Mouse (Mus musculus): ENCODE results near the gene Mucl3. TPM values are rescaled to one million over a fixed set of nuclear protein-coding genes. Genes with fewer than 3 reads are reported as not detected.

Mucl3 gene
- not detected for total RNA-seq (2023)

DNA sequence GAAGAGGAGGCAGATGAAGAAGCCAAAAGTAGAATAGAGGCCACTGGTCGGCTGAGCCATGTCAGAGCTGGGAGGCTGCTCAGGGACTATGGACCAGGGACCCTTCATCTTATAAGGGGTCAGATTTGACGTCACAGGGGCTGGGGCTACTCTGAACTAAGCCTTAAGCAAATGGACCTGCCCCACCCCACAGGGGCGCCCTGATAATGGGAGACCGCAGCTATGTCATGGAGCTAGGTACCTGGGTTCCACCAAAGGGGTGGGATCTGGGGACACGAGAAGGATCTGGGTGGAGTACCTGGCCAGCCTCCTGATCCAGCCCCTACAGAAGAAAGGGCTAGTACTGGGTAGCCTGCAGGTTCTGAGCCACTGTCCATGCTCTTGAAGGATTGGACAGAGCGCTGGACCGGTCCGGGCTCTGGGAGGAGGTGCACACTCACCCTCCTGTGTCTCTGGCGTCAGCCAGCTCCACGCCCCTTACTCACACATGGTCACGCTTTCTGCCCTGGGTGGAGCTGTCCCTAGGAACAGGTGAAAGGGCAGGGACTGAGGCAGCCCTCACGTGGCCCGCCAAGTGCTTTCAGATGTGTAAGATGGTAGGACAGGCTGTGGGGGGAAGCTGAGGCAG is at the start of gene Mucl3:
Gene Mucl3, minus strand, starts transcription at position 87 of the 628 bp plus-strand sequence.

DNA sequence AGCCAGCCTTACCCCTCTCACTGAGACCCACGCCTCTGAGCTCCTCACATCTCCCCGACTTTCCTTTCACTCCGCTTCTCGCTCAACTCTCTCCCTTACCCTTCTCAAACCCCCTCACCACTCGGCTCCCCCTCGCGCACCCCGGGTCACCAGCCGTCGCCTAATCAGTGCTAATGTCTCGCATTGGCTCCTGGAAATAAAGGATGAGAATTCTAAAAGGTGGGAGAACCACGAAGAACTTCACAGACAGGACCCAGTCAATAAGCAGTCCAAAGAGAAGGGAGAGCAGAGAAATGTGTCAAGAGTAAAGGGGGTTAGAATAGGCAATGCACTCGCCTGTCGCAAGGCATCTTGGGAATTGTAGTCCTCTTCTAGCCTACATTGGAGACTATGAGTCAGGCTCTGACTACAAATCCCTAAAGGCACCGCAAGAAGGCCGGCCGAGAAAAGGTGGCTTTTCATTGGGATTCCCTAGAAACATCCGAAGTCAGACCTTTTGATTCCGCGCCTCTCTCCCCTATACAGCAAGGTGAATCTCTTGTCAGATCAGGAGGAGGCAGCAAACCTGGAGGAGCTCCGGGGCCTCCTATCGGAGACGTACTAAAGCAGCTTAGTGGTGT is 30.0 kb upstream of the Mucl3 start, which contains the start of gene Gtf2h4:
Gene Gtf2h4, minus strand, starts transcription at position 324 of the 620 bp plus-strand sequence.

DNA sequence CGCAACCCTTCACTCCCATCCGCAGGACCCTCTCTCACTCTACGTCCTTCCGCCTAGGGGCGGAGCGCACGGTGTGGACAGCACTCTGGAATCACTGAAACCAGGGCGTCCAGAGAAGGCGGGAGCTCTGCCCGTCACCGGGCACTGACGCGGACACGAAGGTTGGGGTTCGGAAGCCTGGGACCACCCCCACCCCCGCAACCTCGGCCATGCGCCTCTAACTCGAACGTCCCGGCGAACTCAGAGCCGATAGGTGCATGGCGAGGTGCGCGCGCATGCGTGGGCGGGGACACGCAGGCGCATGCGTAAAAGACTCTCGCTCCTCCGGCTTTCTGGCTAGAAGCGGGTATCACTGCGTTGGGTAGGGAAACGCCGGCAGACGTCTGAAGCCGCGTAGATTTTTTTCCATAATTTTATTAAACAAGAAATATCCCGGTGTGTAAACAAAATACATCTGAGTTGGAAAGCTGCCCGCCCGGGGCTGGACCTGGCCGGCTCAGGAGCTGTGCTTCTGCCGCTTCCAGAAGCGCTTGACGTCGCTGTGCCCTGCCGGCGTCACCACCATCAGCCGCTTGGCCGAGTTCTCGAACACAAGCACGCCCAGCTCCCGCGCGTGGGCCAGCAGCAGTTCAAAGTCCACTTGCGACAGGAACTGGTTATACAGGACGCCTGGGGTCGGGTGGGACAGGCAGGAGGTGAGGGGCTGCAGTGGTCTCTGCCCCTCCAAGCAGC is 24.0 kb upstream of the Mucl3 start, which contains the start of gene Vars2:
Gene Vars2, minus strand, starts transcription at position 259 of the 732 bp plus-strand sequence.

DNA sequence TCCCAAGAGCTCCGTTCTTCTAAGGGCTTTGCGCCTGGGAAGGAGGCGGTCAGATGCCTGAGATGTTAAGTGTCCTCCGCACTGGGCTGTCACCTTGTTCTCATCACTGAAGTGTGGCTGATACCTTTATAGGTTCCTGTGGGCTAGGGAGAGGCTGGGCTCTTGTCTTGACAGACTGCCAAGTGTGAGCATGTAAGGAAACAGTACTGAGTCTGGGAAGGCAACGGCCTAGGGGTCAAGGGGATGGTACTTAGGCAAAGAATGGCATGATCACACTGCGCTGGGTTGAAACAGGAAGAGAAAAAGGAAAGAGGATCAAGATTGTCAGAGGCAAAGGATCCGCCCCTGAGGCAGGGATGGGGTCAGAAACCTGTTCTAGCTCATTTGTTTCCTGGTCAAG is 17.0 kb downstream of the Mucl3 start, which contains the start of gene Gm9573:
Gene Gm9573, minus strand, starts transcription at position 101 of the 400 bp plus-strand sequence.

DNA sequence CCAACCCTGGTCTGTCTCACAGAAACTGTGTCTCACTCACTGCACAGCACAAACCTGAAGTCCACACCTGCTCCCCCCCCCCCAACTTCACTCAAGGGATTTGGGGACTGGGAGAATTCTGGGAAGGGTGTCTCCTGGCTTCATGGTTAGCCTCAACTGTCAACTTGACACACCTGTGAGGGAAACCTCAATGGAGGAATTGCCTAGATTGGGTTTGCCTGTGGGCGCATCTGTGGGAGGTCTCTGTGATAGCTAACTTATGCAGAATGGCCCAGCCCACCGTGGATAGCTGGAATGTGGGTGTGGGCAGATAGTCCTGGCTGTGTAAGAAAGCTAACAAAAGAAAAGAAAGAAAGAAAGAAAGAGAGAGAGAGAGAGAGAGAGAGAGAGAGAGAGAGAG is 42.2 kb downstream of the Mucl3 start, which contains the start of gene Sfta2:
Gene Sfta2, plus strand, starts transcription at position 301 of the 400 bp plus-strand sequence.

Other genes starting within 250 kb of the Mucl3 start
- 10 to 100 TPM; 16.6 to 19.4 TPM for gene H2-Q6, start 218.8 kb downstream of the Mucl3 start, total RNA-seq (2023)
- gene H2-Q7, start 204.5 kb downstream of the Mucl3 start, total RNA-seq (2023), result 10 to 100 TPM; 15.6 to 18.5 TPM
- gene H2-Q10, start 173.6 kb downstream of the Mucl3 start, total RNA-seq (2023), result 10 to 100 TPM; 52.2 to 52.4 TPM
- gene Pou5f1, start 137.7 kb downstream of the Mucl3 start, total RNA-seq (2023), result 1 to 10 TPM; 1.2 to 2.6 TPM
- 10 to 100 TPM; 35.4 to 36.0 TPM for gene Tcf19, start 126.9 kb downstream of the Mucl3 start, total RNA-seq (2023)
- 10 to 100 TPM; 14.5 to 17.8 TPM for gene Cchcr1, start 126.6 kb downstream of the Mucl3 start, total RNA-seq (2023)
- not detected for gene Psors1c2, start 110.5 kb downstream of the Mucl3 start, total RNA-seq (2023)
- gene Cdsn, start 91.6 kb downstream of the Mucl3 start, total RNA-seq (2023), result not detected
- gene 2300002M23Rik, start 76.2 kb downstream of the Mucl3 start, total RNA-seq (2023), result not detected
- not detected for gene Sfta2, start 42.1 kb downstream of the Mucl3 start, total RNA-seq (2023)
- gene Gm9573, start 17.1 kb downstream of the Mucl3 start, total RNA-seq (2023), result not detected
- 10 to 100 TPM; 11.3 to 12.6 TPM for gene Vars2, start 23.9 kb upstream of the Mucl3 start, total RNA-seq (2023)
- 10 to 100 TPM; 13.9 to 14.0 TPM for gene Gtf2h4, start 30.0 kb upstream of the Mucl3 start, total RNA-seq (2023)
- gene Ddr1, start 60.9 kb upstream of the Mucl3 start, total RNA-seq (2023), result under 1 TPM; 0.18 to 0.51 TPM
- gene Ier3, start 178.0 kb upstream of the Mucl3 start, total RNA-seq (2023), result 100 to 1,000 TPM; 101 to 116 TPM
- 100 to 1,000 TPM; 163 to 179 TPM for gene Flot1, start 179.5 kb upstream of the Mucl3 start, total RNA-seq (2023)
- gene Tubb5, start 194.6 kb upstream of the Mucl3 start, total RNA-seq (2023), result 100 to 1,000 TPM; 489 to 531 TPM
- gene Mdc1, start 197.8 kb upstream of the Mucl3 start, total RNA-seq (2023), result 10 to 100 TPM; 37.2 to 40.1 TPM
- 10 to 100 TPM; 41.2 to 45.3 TPM for gene Nrm, start 217.6 kb upstream of the Mucl3 start, total RNA-seq (2023)
- 100 to 1,000 TPM; 261 to 289 TPM for gene Ppp1r18, start 221.9 kb upstream of the Mucl3 start, total RNA-seq (2023)
- gene Dhx16, start 236.1 kb upstream of the Mucl3 start, total RNA-seq (2023), result 10 to 100 TPM; 66.1 to 74.8 TPM

All from neutrophil, adult 83 days (primary cell).